In genomic region chr14:94098856-94099255, GRCm38 (mm10) we compare ENCODE assay signal across 22 mouse cellular contexts.
DNase-seq lines count a peak whose midpoint lies in the region; ATAC-seq and TF ChIP-seq lines count a peak whose summit lies in the region.
"Had no signal": no experiment of that assay in that cellular context is flagged by ENCODE, and none has a peak within 500 bp of the region (broad histone marks: within the 10 kb centered on the region; RNA-seq: fewer than 3 reads in every experiment).

No protein-coding gene starts in this region.

- H3K9ac ChIP-seq in hindbrain, postnatal 0 days (replicated peaks; ENCODE audit: low read length): no peak overlapping the region
- H3K9ac ChIP-seq: embryonic facial prominence, embryonic 12.5 days; hindbrain, embryonic 15.5 days; liver, embryonic 14.5 days; neural tube, embryonic 13.5 days had no signal

- H3K27me3 ChIP-seq in hindbrain, postnatal 0 days (ENCODE audit: insufficient read depth, low read length): no peaks in the 10 kb centered on the region
- H3K27me3 ChIP-seq in hindbrain, embryonic 10.5 days (ENCODE audit: insufficient read depth, poor library complexity, severe bottlenecking): no peaks in the 10 kb centered on the region
- H3K27me3 ChIP-seq: embryonic facial prominence, embryonic 12.5 days; hindbrain, embryonic 15.5 days; neural tube, embryonic 13.5 days had no signal

- H3K9me3 ChIP-seq in hindbrain, postnatal 0 days (ENCODE audit: low read length): no peaks in the 10 kb centered on the region
- no peaks in the 10 kb centered on the region for H3K9me3 ChIP-seq in hindbrain, embryonic 10.5 days
- H3K9me3 ChIP-seq: embryonic facial prominence, embryonic 12.5 days; hindbrain, embryonic 15.5 days; neural tube, embryonic 13.5 days had no signal

- no peak overlapping the region for H3K4me3 ChIP-seq in hindbrain, postnatal 0 days (ENCODE audit: low read length)
- H3K4me3 ChIP-seq in hindbrain, embryonic 10.5 days: no peak overlapping the region
- H3K4me3 ChIP-seq: embryonic facial prominence, embryonic 12.5 days; hindbrain, embryonic 15.5 days; left cerebral cortex, adult 2 months; neural tube, embryonic 13.5 days had no signal

- 50% methylated on average over 2 of the region's 2 CpGs for WGBS in hindbrain, postnatal 0 days
- WGBS in hindbrain, embryonic 10.5 days: 65% methylated on average over 2 of the region's 2 CpGs

- H3K27ac ChIP-seq in hindbrain, postnatal 0 days: no peak overlapping the region
- H3K27ac ChIP-seq in hindbrain, embryonic 10.5 days: no peak overlapping the region
- H3K27ac ChIP-seq: embryonic facial prominence, embryonic 12.5 days; hindbrain, embryonic 15.5 days; left cerebral cortex, adult 2 months; liver, embryonic 14.5 days; macrophage; neural tube, embryonic 13.5 days; stomach, postnatal 0 days had no signal

- H3K36me3 ChIP-seq in hindbrain, postnatal 0 days (ENCODE audit: insufficient read depth, low read length): no peaks in the 10 kb centered on the region
- no peaks in the 10 kb centered on the region for H3K36me3 ChIP-seq in hindbrain, embryonic 10.5 days
- H3K36me3 ChIP-seq: embryonic facial prominence, embryonic 12.5 days; hindbrain, embryonic 15.5 days; neural tube, embryonic 13.5 days had no signal

- TF ChIP-seq CTCF in hindbrain, postnatal 0 days (IDR thresholded peaks at IDR 0.05; ENCODE audit: low read depth): no peak

- no peaks in the 10 kb centered on the region for H3K4me1 ChIP-seq in hindbrain, postnatal 0 days (ENCODE audit: insufficient read depth, low read length)
- 0 out of 2 replicates have a peak, but pooled peaks cover 4% of the 10 kb centered on the region for H3K4me1 ChIP-seq in hindbrain, embryonic 10.5 days (replicated peaks)
- H3K4me1 ChIP-seq: embryonic facial prominence, embryonic 12.5 days; hindbrain, embryonic 15.5 days; neural tube, embryonic 13.5 days had no signal

- H3K4me2 ChIP-seq in hindbrain, postnatal 0 days (ENCODE audit: low read depth, low read length): no peak overlapping the region
- H3K4me2 ChIP-seq: embryonic facial prominence, embryonic 12.5 days; hindbrain, embryonic 15.5 days; midbrain, embryonic 11.5 days; neural tube, embryonic 13.5 days had no signal

- peak; percentile 27 for DNase-seq in hindbrain, postnatal 0 days (ENCODE audit: low spot score)
- no peak for DNase-seq in hindbrain, embryonic 10.5 days (ENCODE audit: low spot score)
- DNase-seq in right cerebral cortex, adult 2 months (ENCODE audit: low spot score in 2 of 2): peak; percentile 5 to 8
- no peak for DNase-seq in right cerebral cortex, postnatal 14 days
- DNase-seq in frontal cortex, postnatal 36 days (ENCODE audit: low spot score in 2 of 2): peak; percentile 15 to 29
- DNase-seq in gastrocnemius, adult 8-10 months (ENCODE audit: low spot score in 2 of 2): no peak
- DNase-seq: adrenal gland, adult 2 months; cerebellum, adult 11 months; gastrocnemius, postnatal 10 days; heart, adult 18-20 months; heart, postnatal 36 days; kidney, postnatal 4 days had no signal

- ATAC-seq in hindbrain, postnatal 0 days: no peak
- no peak for ATAC-seq in erythroblast, adult 5-6 weeks (replicated peaks; ENCODE audit: low FRiP score, poor library complexity, severe bottlenecking)
- ATAC-seq: intestine, embryonic 16.5 days had no signal

Comparison
In these comparisons a context has a peak if more than half of its experiments do, and no peak if none do; other contexts are left out.
1. DNase-seq: peak in hindbrain, postnatal 0 days (single experiment), right cerebral cortex, adult 2 months (2 of 2) and frontal cortex, postnatal 36 days (2 of 2); none in hindbrain, embryonic 10.5 days (single experiment), right cerebral cortex, postnatal 14 days (single experiment) and gastrocnemius, adult 8-10 months (0 of 2).